In genomic region chr10:14861241-14861640, GRCm38 (mm10) we compare ENCODE assay signal across 23 mouse cellular contexts.
DNase-seq lines count a peak whose midpoint lies in the region; ATAC-seq lines count a peak whose summit lies in the region.
"Had no signal": no experiment of that assay in that cellular context is flagged by ENCODE, and none has a peak within 500 bp of the region (broad histone marks: within the 10 kb centered on the region; RNA-seq: fewer than 3 reads in every experiment).

No protein-coding gene starts in this region.

- H3K4me1 ChIP-seq in embryonic facial prominence, embryonic 11.5 days (ENCODE audit: control insufficient read depth, insufficient read depth, low read length), result no peaks in the 10 kb centered on the region
- H3K4me1 ChIP-seq in embryonic facial prominence, embryonic 10.5 days, result no peaks in the 10 kb centered on the region
- H3K4me1 ChIP-seq in midbrain, embryonic 16.5 days (ENCODE audit: control insufficient read depth, insufficient read depth, low read length), result 0 out of 2 replicates have a peak, but pooled peaks cover 2% of the 10 kb centered on the region
- no peaks in the 10 kb centered on the region for H3K4me1 ChIP-seq in midbrain, embryonic 13.5 days (replicated peaks)
- no peaks in the 10 kb centered on the region for H3K4me1 ChIP-seq in forebrain, embryonic 15.5 days
- H3K4me1 ChIP-seq: heart, embryonic 15.5 days; stomach, embryonic 15.5 days had no signal

- ATAC-seq in embryonic facial prominence, embryonic 11.5 days (replicated peaks; ENCODE audit: insufficient number of reproducible peaks, low FRiP score, low TSS enrichment, low read depth), result no peak
- peak; percentile 91 for ATAC-seq in midbrain, embryonic 16.5 days
- ATAC-seq in midbrain, embryonic 13.5 days, result no peak
- peak; percentile 68 for ATAC-seq in forebrain, embryonic 15.5 days (replicated peaks)
- ATAC-seq: CD4-positive, CD25-positive, alpha-beta regulatory T cell, adult 4 months; Patski had no signal

- no peaks in the 10 kb centered on the region for H3K36me3 ChIP-seq in embryonic facial prominence, embryonic 11.5 days (replicated peaks; ENCODE audit: control insufficient read depth, insufficient read depth, low read depth, low read length)
- H3K36me3 ChIP-seq in embryonic facial prominence, embryonic 10.5 days (replicated peaks), result no peaks in the 10 kb centered on the region
- H3K36me3 ChIP-seq in midbrain, embryonic 16.5 days (ENCODE audit: control insufficient read depth, insufficient read depth, low read length), result no peaks in the 10 kb centered on the region
- H3K36me3 ChIP-seq in midbrain, embryonic 13.5 days, result no peaks in the 10 kb centered on the region
- no peaks in the 10 kb centered on the region for H3K36me3 ChIP-seq in forebrain, embryonic 15.5 days
- H3K36me3 ChIP-seq: heart, embryonic 15.5 days; stomach, embryonic 15.5 days had no signal

- DNase-seq in embryonic facial prominence, embryonic 11.5 days (ENCODE audit: low spot score), result peak; percentile 23
- DNase-seq in embryonic facial prominence, embryonic 10.5 days (ENCODE audit: low spot score), result no peak
- DNase-seq in layer of hippocampus, postnatal 25 days (ENCODE audit: extremely low spot score in 1 of 2, low spot score in 1 of 2), result no peak
- DNase-seq in T-cell, adult 2 months (ENCODE audit: low spot score), result no peak
- no peak for DNase-seq in layer of hippocampus, adult 9-11 months
- DNase-seq: cerebellum, adult 9-11 months; gastrocnemius, postnatal 14 days; heart, adult 2 months; heart, postnatal 4 days; kidney, adult 9 months; kidney, postnatal 25 days; lung, adult 18-20 months; lung, postnatal 36 days; retina, postnatal 1 day; thymus, adult 2 months had no signal

- H3K4me2 ChIP-seq in embryonic facial prominence, embryonic 11.5 days (ENCODE audit: low read depth, low read length), result no peak overlapping the region
- no peak overlapping the region for H3K4me2 ChIP-seq in midbrain, embryonic 16.5 days (ENCODE audit: low read length)
- no peak overlapping the region for H3K4me2 ChIP-seq in midbrain, embryonic 13.5 days (replicated peaks)
- H3K4me2 ChIP-seq in forebrain, embryonic 15.5 days (replicated peaks), result no peak overlapping the region
- H3K4me2 ChIP-seq: heart, embryonic 15.5 days; liver, embryonic 11.5 days; stomach, embryonic 15.5 days had no signal

- no peak overlapping the region for H3K9ac ChIP-seq in embryonic facial prominence, embryonic 11.5 days (replicated peaks; ENCODE audit: low read length)
- no peak overlapping the region for H3K9ac ChIP-seq in midbrain, embryonic 16.5 days (ENCODE audit: low read depth, low read length)
- no peak overlapping the region for H3K9ac ChIP-seq in midbrain, embryonic 13.5 days (replicated peaks)
- H3K9ac ChIP-seq in forebrain, embryonic 15.5 days (replicated peaks), result no peak overlapping the region
- H3K9ac ChIP-seq: heart, embryonic 15.5 days; stomach, embryonic 15.5 days had no signal

- no peak overlapping the region for H3K4me3 ChIP-seq in embryonic facial prominence, embryonic 11.5 days (ENCODE audit: low read depth, low read length)
- no peak overlapping the region for H3K4me3 ChIP-seq in embryonic facial prominence, embryonic 10.5 days
- no peak overlapping the region for H3K4me3 ChIP-seq in midbrain, embryonic 16.5 days (ENCODE audit: low read depth, low read length)
- H3K4me3 ChIP-seq in midbrain, embryonic 13.5 days (replicated peaks), result no peak overlapping the region
- H3K4me3 ChIP-seq in forebrain, embryonic 15.5 days, result no peak overlapping the region
- H3K4me3 ChIP-seq: heart, adult 2 months; heart, embryonic 15.5 days; stomach, embryonic 15.5 days had no signal

- H3K27ac ChIP-seq in embryonic facial prominence, embryonic 11.5 days (replicated peaks; ENCODE audit: low read depth, low read length), result no peak overlapping the region
- no peak overlapping the region for H3K27ac ChIP-seq in embryonic facial prominence, embryonic 10.5 days (replicated peaks)
- 0 out of 2 replicates have a peak overlapping the region, but pooled peaks have one; percentile 28 for H3K27ac ChIP-seq in midbrain, embryonic 16.5 days (ENCODE audit: low read length)
- H3K27ac ChIP-seq in midbrain, embryonic 13.5 days, result no peak overlapping the region
- no peak overlapping the region for H3K27ac ChIP-seq in forebrain, embryonic 15.5 days (replicated peaks)
- H3K27ac ChIP-seq: heart, adult 2 months; heart, embryonic 15.5 days; stomach, embryonic 15.5 days had no signal

- no peaks in the 10 kb centered on the region for H3K27me3 ChIP-seq in embryonic facial prominence, embryonic 11.5 days (ENCODE audit: control insufficient read depth, insufficient read depth, low read length)
- H3K27me3 ChIP-seq in embryonic facial prominence, embryonic 10.5 days (replicated peaks; ENCODE audit: low read depth, poor library complexity, severe bottlenecking), result no peaks in the 10 kb centered on the region
- H3K27me3 ChIP-seq in midbrain, embryonic 16.5 days (ENCODE audit: control insufficient read depth, insufficient read depth, low read depth, low read length), result no peaks in the 10 kb centered on the region
- H3K27me3 ChIP-seq in midbrain, embryonic 13.5 days, result no peaks in the 10 kb centered on the region
- H3K27me3 ChIP-seq in forebrain, embryonic 15.5 days, result no peaks in the 10 kb centered on the region
- H3K27me3 ChIP-seq: heart, embryonic 15.5 days; stomach, embryonic 15.5 days had no signal

- 53% methylated on average over 3 of the region's 3 CpGs for WGBS in embryonic facial prominence, embryonic 11.5 days
- 54% methylated on average over 3 of the region's 3 CpGs for WGBS in embryonic facial prominence, embryonic 10.5 days
- 31% methylated on average over 3 of the region's 3 CpGs for WGBS in midbrain, embryonic 16.5 days
- WGBS in midbrain, embryonic 13.5 days, result 41% methylated on average over 3 of the region's 3 CpGs
- WGBS in forebrain, embryonic 15.5 days, result 33% methylated on average over 3 of the region's 3 CpGs

- no peaks in the 10 kb centered on the region for H3K9me3 ChIP-seq in embryonic facial prominence, embryonic 11.5 days (replicated peaks; ENCODE audit: control insufficient read depth, low read length)
- no peaks in the 10 kb centered on the region for H3K9me3 ChIP-seq in embryonic facial prominence, embryonic 10.5 days
- no peaks in the 10 kb centered on the region for H3K9me3 ChIP-seq in midbrain, embryonic 16.5 days (replicated peaks; ENCODE audit: control insufficient read depth, low read length, poor library complexity, severe bottlenecking)
- no peaks in the 10 kb centered on the region for H3K9me3 ChIP-seq in midbrain, embryonic 13.5 days
- no peaks in the 10 kb centered on the region for H3K9me3 ChIP-seq in forebrain, embryonic 15.5 days
- H3K9me3 ChIP-seq: heart, embryonic 15.5 days; stomach, embryonic 15.5 days had no signal

Comparison
In these comparisons a context has a peak if more than half of its experiments do, and no peak if none do; other contexts are left out.
1. ATAC-seq: peak in midbrain, embryonic 16.5 days (single experiment) and forebrain, embryonic 15.5 days (single experiment); none in embryonic facial prominence, embryonic 11.5 days (single experiment) and midbrain, embryonic 13.5 days (single experiment).